Mouse (Mus musculus): ENCODE data around the gene Lmcd1. TPM values are rescaled to one million over a fixed set of nuclear protein-coding genes. Genes with fewer than 3 reads are reported as not detected.

Gene Lmcd1
- polyA plus RNA-seq, 2 experiments from 2014 or later = not detected

GRCm38 (mm10) chr6:112288271-112288670 is 14.7 kb downstream of the Lmcd1 start:
- ATAC-seq = no peak

GRCm38 (mm10) chr6:112291146-112291545 is 17.6 kb downstream of the Lmcd1 start:
- no peak for ATAC-seq

DNA sequence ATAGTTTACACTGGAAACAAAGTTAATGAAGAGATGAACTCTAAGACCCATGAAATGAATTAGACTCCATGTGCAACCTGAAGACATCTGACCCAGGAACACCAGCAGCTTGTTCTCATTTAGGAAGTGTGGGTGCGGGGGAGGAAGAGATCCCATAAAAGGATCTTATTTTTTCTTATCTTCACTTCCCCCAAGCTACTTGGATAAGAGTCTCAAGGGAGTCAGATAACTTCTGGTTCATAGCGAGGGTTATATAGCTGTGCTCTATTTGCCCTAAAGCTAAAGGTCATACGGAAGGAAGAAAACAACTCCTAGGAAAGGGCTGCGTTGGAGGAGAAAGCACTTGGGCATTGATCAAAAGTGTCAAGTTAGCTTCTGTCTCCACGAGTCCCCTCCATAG is 19.8 kb downstream of the Lmcd1 start:
- ATAC-seq = no peak

DNA sequence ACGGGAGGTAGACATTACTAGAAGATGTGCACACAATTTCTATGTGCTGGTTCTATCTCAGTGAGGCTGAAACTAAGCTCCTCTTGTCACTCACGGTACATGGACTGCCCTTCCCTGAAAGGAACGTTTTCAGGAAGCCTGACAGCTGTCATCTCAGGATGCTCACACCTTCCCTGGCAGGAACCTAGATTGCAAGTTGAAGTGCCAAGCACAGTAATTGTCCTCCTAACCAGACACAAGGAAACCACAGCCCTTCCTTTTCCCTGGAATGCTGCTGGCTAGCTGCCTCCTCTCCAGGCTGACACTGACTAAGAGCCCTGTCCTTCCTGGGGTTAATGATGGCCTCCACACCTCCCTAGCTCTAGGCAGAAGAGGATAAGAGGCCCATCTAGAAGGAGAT is 21.7 kb downstream of the Lmcd1 start:
- no peak for ATAC-seq

GRCm38 (mm10) chr6:112300146-112300545 is 26.6 kb downstream of the Lmcd1 start:
- no peak for ATAC-seq

DNA sequence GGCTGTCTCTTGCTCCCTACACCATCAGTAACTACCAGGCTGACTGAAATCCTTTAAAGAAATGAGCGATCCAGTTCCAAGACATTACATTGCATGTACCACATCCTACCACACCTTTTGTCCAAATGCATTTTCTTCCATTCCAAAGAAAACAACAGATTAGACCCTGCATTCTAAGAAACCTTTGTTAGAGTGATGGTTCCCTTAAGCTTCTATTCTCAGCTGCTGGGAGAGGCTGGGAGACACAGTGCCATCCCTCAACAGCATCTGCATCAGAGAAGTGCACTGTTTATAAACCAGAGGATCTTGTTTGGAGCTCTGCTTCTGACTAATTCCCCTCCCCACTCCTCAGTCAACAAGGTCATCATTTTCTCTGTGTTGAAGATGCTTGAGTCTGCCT is 27.1 kb downstream of the Lmcd1 start:
- ATAC-seq = no peak

DNA sequence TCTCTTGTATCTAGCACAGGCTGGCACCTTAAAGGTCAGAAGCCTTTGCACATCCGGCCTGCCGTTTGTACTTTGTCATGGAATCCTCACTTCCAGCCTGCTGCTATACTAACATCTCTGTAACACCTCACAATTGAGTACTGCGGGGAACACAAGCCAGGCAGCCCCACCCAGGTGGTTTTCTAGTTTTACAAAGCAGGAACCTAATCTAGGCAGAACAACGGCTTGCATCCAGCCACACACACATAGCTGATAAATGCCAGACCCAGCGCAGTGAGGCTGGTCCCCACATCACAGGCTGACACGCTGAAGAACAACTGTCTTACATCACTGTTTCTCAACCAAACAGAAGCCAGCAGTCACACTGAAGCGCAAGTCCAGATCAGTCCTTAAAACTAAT is 28.7 kb downstream of the Lmcd1 start:
- no peak for ATAC-seq

DNA sequence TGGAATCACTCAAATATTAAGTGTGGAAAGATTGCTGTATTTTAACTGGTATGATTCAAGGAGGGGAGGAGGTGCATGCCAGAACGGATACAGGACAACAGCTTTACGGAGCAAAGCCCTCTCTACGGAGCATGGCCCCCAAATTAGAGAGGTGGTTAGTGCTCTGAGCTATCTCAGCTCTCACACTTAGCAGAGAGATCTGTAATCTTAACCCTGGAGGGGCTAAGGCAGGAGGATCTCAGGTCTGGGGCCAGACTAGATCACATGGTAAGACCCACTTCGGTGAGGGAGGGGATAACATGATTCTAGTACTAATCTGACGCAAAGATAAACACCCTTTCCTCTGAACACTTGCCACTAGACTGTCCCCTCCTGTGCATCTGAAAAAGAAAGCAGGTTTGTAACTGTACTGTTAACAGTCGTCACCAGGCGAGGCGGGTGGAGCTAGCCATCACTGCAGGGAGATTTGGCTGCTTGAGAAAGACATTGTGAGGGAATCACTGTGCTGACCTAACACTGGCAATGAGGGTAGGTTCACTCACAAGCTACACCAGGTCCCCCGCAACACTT is 29.3 kb downstream of the Lmcd1 start:
- no peak for ATAC-seq

- ATAC-seq = no peak
These were observed 31.2 kb downstream of the Lmcd1 start for GRCm38 (mm10) chr6:112304751-112305150.

- no peak for ATAC-seq
These were observed 35.9 kb downstream of the Lmcd1 start for GRCm38 (mm10) chr6:112309330-112309938.

GRCm38 (mm10) chr6:112311385-112311784 is 37.8 kb downstream of the Lmcd1 start:
- ATAC-seq = no peak

- ATAC-seq = no peak
These were observed 45.9 kb downstream of the Lmcd1 start for GRCm38 (mm10) chr6:112319449-112319848.

GRCm38 (mm10) chr6:112320679-112321078 is 47.1 kb downstream of the Lmcd1 start:
- ATAC-seq = no peak

GRCm38 (mm10) chr6:112322916-112323315 is 49.4 kb downstream of the Lmcd1 start:
- no peak for ATAC-seq

- ATAC-seq = no peak
These were observed 51.7 kb downstream of the Lmcd1 start for GRCm38 (mm10) chr6:112325213-112325612.

GRCm38 (mm10) chr6:112327793-112328192 is 54.2 kb downstream of the Lmcd1 start:
- ATAC-seq = no peak

DNA sequence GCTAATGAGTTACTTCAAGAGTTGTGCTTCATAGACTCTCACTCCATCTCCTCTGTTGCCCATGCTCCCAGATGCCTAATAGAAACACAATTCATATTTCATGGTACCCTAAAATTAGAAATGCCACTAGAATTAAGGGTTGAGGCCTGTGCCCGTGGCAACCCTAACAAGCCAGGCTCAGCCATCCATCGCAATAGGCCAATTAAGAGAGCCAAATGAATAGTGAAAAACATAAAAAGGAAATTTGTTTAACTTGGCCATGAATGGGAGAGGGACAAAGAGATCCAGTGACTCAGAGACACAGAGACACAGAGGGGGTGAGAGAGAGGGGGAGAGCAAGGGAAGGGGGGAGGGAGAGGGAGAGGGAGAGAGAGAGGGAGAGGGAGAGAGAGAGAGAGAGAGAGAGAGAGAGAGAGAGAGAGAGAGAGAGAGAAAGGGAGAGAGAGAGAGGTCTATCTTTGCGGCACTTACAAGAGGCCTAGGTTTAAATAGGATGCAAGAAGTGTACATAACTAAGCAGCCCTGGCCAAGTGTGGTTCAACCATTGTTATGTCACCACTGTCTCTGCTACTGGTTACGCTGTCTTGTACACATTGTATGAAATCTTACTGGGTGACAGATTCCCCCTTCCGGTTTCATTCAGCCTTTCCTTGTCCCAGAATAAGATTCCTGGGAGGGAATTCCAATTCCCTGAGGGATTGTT is 57.1 kb downstream of the Lmcd1 start:
- ATAC-seq = no peak

DNA sequence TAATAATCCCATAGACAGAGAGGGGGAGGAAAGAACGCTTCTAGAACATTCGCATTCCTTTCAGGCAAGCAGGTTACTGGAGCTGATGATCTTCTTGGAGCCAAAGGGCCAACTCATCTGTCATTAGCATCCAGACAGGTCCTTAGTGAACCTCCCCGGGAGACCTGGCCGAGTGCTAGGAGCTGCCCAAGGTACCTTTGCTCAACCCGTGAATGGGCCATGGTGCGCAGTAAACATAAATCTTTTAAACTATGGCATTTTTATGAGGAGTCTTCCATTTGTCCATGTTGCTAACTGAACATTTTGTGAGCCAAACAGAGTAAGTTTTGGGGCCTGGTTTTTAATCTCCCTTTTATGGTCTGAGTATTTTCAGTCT is 57.7 kb downstream of the Lmcd1 start:
- ATAC-seq = no peak

DNA sequence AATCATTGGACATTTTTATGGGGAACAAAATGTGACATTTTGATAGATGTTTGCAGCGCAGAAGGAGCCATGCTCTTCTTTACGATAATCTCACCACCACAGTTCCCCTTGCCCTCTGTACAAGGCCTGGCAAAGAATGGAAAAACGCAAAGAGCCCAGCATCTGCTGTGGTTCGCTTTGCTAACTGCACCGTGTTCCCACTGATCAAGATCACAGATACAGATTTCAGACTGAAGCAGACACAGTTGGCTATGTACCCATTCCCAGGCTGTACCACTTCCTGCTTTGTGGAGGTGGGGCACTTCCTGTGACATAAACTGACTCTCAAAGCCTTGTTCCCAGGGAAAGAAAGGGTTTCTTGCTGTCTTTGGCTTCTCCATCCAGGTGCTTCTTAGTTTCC is 60.4 kb downstream of the Lmcd1 start:
- no peak for ATAC-seq

GRCm38 (mm10) chr6:112337667-112338066 is 64.1 kb downstream of the Lmcd1 start:
- no peak for ATAC-seq

GRCm38 (mm10) chr6:112339016-112339415 is 65.5 kb downstream of the Lmcd1 start:
- ATAC-seq = no peak

DNA sequence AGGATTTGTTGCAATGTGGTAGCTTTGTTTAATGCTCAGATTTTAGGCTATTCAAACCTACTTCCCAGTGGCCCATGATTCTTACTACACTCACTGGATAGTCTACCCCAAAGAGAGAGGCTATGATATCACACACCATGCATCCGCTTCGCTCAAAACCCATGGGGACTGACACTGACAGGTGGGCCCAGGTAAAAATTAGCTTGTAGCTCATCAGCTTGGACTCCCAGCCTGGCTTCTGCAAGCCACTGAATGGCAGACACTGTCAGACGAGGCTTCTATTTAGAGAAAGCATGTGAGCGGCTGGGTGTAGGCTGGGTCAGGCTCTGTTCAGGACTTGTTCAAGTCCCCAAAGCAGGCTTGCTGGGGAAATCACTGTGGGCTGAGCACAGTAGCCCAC is 76.9 kb downstream of the Lmcd1 start:
- no peak for ATAC-seq

DNA sequence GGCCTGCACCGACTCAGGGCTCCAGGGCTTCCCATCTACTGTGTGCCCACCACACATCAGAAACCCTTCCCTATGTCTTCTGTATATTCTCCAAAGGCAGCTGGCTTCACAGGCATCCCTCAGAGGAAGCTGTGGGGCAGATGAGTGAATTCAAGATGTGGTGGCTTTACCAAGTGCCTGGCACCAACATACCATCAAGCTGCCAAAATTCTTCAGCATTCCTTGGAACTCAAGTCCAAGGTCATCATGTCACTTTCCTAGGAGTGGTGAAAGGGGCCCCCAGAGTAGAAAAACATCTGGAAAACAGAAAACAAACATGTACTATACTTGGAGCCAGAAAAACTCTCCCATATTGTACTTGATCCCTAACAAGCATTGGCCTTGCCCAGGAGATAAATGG is 85.8 kb downstream of the Lmcd1 start:
- no peak for ATAC-seq

GRCm38 (mm10) chr6:112360676-112361075 is 87.1 kb downstream of the Lmcd1 start:
- no peak for ATAC-seq

Data from CD4-positive, CD25-positive, alpha-beta regulatory T cell, adult 4 months (primary cell).